Mouse (Mus musculus) heart, embryonic 11.5 days (tissue): Measurements from ENCODE around the gene Stx2. TPM values are rescaled to one million over a fixed set of nuclear protein-coding genes. Genes with fewer than 3 reads are reported as not detected.
"Not testable (repeated sequence)": the region's sequence is repeated elsewhere in the genome, so short reads cannot be mapped to it uniquely, and the experiment has no call there.

Experiments used
- ATAC-seq: fragments of 200-750 bp; cut with Nextera tagmentation; replicated peaks from 2 replicates; pipeline ENCODE4 v1.8.0; 2017; ENCODE audit warnings: moderate library complexity; ENCODE audit not compliant: insufficient number of reproducible peaks, low FRiP score, low TSS enrichment
- H3K27ac ChIP-seq: fragments of 300-500 bp; sonication (generic); 2 replicates; pipeline ENCODE4 v1.5.1; 2014; ENCODE audit warnings: mild to moderate bottlenecking, low read depth, low read length
- H3K27me3 ChIP-seq: fragments of 300-500 bp; sonication (generic); 2 replicates; pipeline ENCODE4 v1.6.1; 2014; ENCODE audit warnings: mild to moderate bottlenecking, low read length, mixed read lengths; ENCODE audit not compliant: control insufficient read depth, insufficient read depth
- H3K36me3 ChIP-seq: fragments of 300-500 bp; sonication (generic); 2 replicates; pipeline ENCODE4 v1.6.1; 2014; ENCODE audit warnings: mild to moderate bottlenecking, low read length, moderate library complexity, mixed read lengths; ENCODE audit not compliant: control insufficient read depth, insufficient read depth
- H3K4me1 ChIP-seq: fragments of 300-500 bp; sonication (generic); 2 replicates; pipeline ENCODE4 v1.6.1; 2014; ENCODE audit warnings: low read length; ENCODE audit not compliant: control insufficient read depth, insufficient read depth
- H3K4me2 ChIP-seq: fragments of 300-500 bp; sonication (generic); 2 replicates; pipeline ENCODE4 v1.6.1; 2014; ENCODE audit warnings: mild to moderate bottlenecking, moderate library complexity
- H3K4me3 ChIP-seq: fragments of 300-500 bp; sonication (generic); 2 replicates; pipeline ENCODE4 v1.5.1; 2014; ENCODE audit warnings: low read depth, low read length
- H3K9ac ChIP-seq: fragments of 300-500 bp; sonication (generic); 2 replicates; pipeline ENCODE4 v1.6.1; 2014; ENCODE audit warnings: mild to moderate bottlenecking, low read depth, low read length, moderate library complexity
- H3K9me3 ChIP-seq: fragments of 300-500 bp; sonication (generic); replicated peaks from 2 replicates; pipeline ENCODE4 v1.6.1; 2016; ENCODE audit warnings: low read length; ENCODE audit not compliant: control insufficient read depth
- WGBS: fragments of 180-500 bp; shearing (Covaris S2); extraction: QIAGEN DNeasy Blood & Tissue Kit; methylation state at CpG from one replicate; pipeline ENCODE4 v1.1.7; 2014; ENCODE audit not compliant: insufficient replicate concordance; 5-methylcytosine and 5-hydroxymethylcytosine counted together
- polyA plus RNA-seq: library from polyadenylated mRNA; unstranded; fragments of >200 nt; fragmentation: Nextera tagmentation; extraction: Ambion mirVana; gene quantifications from 2 replicates; pipeline ENCODE4 v1.2.1, GENCODE M21; 2014

Gene Stx2
- polyA plus RNA-seq, 1 experiment from 2014 or later, result 24.2 TPM

DNA sequence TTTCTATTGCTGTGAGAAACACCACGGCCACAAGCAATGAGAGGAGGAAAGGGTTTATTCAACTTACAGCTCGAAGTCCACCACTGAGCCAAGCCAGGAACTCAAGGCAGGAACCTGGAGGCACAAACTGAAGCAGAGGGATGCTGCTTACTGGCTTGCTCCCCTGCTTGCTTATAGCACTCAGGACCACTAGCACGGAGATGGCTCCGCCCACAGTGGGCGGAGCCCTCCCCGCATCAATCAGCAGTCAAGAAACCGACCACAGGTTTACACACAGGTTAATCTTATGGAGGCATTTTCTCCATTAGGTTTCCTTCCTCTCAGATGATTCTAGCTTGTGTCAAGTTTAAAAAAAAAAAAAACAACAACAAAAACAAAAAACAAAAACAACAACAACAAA, 27.5 kb downstream of the Stx2 start:
- no peak overlapping the region for H3K4me2 ChIP-seq
- H3K9me3 ChIP-seq, result no peaks in the 10 kb centered on the region
- 58% methylated on average over 7 of the region's 7 CpGs for WGBS
- H3K27ac ChIP-seq, result no peak overlapping the region
- H3K4me3 ChIP-seq, result no peak overlapping the region
- no peaks in the 10 kb centered on the region for H3K27me3 ChIP-seq
- no peak for ATAC-seq
- peaks cover 6% of the 10 kb centered on the region for H3K36me3 ChIP-seq
- no peaks in the 10 kb centered on the region for H3K4me1 ChIP-seq
- H3K9ac ChIP-seq, result no peak overlapping the region

DNA sequence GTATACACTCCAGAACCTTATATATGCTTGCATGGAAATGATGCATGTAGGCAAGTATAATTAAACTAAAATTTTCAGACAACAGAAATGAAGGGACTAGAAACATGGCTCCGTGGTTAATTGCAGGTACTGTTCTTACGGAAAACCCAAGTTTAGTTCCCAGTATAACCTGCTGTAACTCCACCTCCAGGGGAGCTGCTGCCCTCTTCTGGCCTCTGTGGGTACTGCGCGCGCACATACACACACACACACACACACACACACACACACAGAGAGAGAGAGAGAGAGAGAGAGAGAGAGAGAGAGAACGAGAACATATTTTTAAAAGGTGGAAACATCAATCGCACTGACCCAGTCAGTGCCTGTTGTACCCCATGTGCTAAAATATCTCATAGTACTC, 29.4 kb downstream of the Stx2 start:
- Histone ChIP-seq H3K4me1 (no peaks in the 10 kb centered on the region), H3K4me2 (no peak overlapping the region), H3K27me3 (no peaks in the 10 kb centered on the region), H3K9ac (no peak overlapping the region), H3K36me3 (no peaks in the 10 kb centered on the region), H3K4me3 (no peak overlapping the region), H3K9me3 (no peaks in the 10 kb centered on the region), H3K27ac (no peak overlapping the region)
- ATAC-seq, result no peak
- WGBS, result 97% methylated on average over 7 of the region's 7 CpGs

DNA sequence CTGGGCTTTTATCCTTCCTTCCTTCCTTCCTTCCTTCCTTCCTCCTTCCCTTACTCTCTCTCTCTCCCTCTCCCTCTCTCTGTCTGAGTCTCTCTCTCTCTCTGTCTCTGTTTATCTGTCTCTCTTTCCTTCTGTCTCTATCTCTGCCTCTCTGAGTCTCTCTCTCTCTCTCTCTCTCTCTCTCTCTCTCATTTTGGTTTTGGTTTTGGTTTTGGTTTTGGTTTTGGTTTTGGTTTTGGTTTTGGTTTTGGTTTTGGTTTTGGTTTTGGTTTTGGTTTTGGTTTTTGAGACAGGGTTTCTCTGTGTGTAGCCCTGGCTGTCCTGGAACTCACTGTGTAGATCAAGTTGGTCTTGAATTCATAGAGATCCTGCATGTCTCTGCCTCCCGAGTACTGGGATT, 30.9 kb downstream of the Stx2 start:
- not testable (repeated sequence) for H3K27me3 ChIP-seq, H3K36me3 ChIP-seq, H3K27ac ChIP-seq, H3K4me1 ChIP-seq, H3K4me2 ChIP-seq, ATAC-seq, H3K9ac ChIP-seq, H3K4me3 ChIP-seq, H3K9me3 ChIP-seq
- 93% methylated on average over 1 of the region's 1 CpGs for WGBS

DNA sequence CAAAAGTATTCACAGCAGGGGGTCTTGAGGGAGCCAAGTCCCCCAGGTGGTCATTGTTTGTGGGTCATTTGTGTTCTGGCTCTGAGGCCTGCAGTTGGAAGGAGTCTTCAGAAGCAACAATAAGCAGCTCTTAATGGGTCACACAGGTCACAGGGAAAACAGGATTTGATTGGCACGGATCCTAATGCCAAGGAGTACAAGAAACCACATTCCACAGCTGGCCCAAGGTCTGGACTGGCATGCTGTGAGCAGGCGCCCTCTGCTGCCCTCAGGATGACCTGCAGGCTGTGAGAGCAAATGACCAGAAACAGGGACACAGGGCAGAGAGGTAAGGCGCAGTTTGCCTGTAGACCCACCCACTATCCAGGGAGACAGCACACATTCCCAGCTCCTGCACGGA, 32.1 kb downstream of the Stx2 start:
- WGBS, result 39% methylated on average over 4 of the region's 4 CpGs

DNA sequence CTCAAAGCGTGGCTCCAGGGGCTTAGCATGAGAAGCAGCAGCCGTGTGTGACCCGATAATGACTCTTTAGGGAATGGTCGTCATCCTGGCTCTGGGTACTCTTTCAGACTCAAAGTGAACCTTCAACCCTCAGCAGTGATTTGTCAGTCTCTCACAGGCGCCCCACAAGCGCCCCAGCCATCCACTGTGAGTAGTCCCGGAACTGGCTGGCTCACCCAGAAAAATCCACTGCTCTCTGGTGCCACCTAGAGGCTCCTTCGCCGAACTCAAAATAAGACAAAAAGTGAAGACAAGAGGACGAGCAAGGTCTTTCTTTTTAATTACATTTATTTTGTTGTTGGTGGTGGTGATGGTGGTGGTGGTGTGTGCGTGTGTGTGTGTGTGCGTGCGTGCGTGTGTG, 37.1 kb downstream of the Stx2 start:
- Histone ChIP-seq H3K27me3 (no peaks in the 10 kb centered on the region), H3K9me3 (no peaks in the 10 kb centered on the region), H3K27ac (no peak overlapping the region), H3K36me3 (no peaks in the 10 kb centered on the region), H3K4me3 (no peak overlapping the region), H3K4me2 (no peak overlapping the region), H3K4me1 (no peaks in the 10 kb centered on the region), H3K9ac (no peak overlapping the region)
- WGBS, result 20% methylated on average over 14 of the region's 14 CpGs
- no peak for ATAC-seq

More for the DNA sequence above, 32.1 kb downstream of the Stx2 start:
- Histone ChIP-seq H3K27ac (no peak overlapping the region), H3K9ac (no peak overlapping the region), H3K4me3 (no peak overlapping the region), H3K4me1 (no peaks in the 10 kb centered on the region), H3K36me3 (no peaks in the 10 kb centered on the region), H3K4me2 (no peak overlapping the region), H3K27me3 (no peaks in the 10 kb centered on the region), H3K9me3 (no peaks in the 10 kb centered on the region)
- ATAC-seq, result no peak

DNA sequence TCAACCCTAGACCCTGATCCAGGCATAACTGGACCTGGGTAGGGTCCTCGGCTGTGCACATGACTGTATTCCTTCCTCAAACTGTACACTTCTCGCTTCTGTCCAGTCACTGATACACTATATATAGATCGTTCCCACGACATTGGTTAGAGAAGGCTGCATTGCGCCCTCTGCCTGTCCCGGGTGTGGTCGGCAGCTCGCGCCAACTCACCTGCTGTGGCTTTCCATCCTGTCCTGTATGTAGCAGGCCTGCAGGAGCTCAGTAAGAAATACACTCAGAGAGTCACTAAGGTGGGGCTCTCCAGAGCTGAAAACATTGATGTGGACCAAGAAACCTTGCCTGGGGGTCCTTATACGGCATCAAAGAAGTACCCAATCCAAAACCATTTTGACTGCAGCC, 37.5 kb downstream of the Stx2 start:
- no peaks in the 10 kb centered on the region for H3K27me3 ChIP-seq
- H3K9ac ChIP-seq, result no peak overlapping the region
- H3K9me3 ChIP-seq, result no peaks in the 10 kb centered on the region
- H3K4me1 ChIP-seq, result no peaks in the 10 kb centered on the region
- no peak overlapping the region for H3K4me3 ChIP-seq
- no peak; the same call in 1 of the 2 replicates for ATAC-seq
- no peak overlapping the region for H3K27ac ChIP-seq
- no peaks in the 10 kb centered on the region for H3K36me3 ChIP-seq
- H3K4me2 ChIP-seq, result no peak overlapping the region
- WGBS, result 57% methylated on average over 10 of the region's 10 CpGs

DNA sequence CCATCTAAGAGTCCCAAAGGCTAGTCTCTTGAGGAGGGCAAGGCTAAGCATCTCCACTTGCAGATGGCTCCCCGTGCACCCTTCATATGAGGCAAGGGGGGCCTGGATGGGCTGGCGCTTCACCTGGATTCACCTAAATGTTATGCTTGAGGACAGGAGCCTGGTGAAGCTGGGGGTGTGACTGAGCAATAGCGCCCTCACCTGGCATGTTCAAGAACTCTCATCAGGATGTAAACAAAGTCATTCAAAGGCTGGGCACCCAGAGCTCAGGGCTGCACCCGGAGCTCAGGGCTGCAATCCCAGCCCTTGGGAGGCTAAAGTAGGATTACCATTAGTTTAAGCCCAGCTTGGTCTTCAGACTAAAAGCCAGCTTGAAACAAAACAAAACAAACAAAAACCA, 44.0 kb downstream of the Stx2 start:
- H3K4me1 ChIP-seq, result no peaks in the 10 kb centered on the region
- ATAC-seq, result no peak
- H3K9me3 ChIP-seq, result peaks cover 3% of the 10 kb centered on the region
- no peaks in the 10 kb centered on the region for H3K36me3 ChIP-seq
- no peak overlapping the region for H3K27ac ChIP-seq
- H3K4me2 ChIP-seq, result no peak overlapping the region
- H3K9ac ChIP-seq, result no peak overlapping the region
- 47% methylated on average over 4 of the region's 4 CpGs for WGBS
- H3K27me3 ChIP-seq, result no peaks in the 10 kb centered on the region
- no peak overlapping the region for H3K4me3 ChIP-seq

DNA sequence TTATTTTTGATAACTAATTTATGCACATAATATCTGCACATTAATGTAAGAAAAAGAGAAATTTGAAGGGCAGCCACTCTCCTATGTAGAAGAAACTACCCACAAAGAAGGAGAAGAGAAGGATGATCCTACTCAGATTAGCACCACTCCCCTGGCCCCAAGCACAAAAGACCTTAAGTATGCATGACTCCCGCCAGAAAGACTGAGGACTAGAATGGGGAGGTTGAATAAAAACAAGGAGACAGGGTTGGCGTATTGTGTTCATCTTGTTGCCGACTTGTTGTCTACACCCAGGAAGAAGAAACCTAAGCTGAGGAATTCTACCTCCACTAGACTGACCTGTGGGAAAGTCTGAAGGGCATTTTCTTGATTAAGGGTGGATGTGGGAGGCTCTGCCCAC, 49.5 kb downstream of the Stx2 start:
- Histone ChIP-seq H3K4me2 (no peak overlapping the region), H3K4me1 (no peaks in the 10 kb centered on the region), H3K9ac (no peak overlapping the region), H3K36me3 (no peaks in the 10 kb centered on the region), H3K27me3 (no peaks in the 10 kb centered on the region), H3K4me3 (no peak overlapping the region), H3K27ac (no peak overlapping the region), H3K9me3 (peaks cover 6% of the 10 kb centered on the region)
- WGBS, result 80% methylated on average over 3 of the region's 3 CpGs
- ATAC-seq, result no peak

DNA sequence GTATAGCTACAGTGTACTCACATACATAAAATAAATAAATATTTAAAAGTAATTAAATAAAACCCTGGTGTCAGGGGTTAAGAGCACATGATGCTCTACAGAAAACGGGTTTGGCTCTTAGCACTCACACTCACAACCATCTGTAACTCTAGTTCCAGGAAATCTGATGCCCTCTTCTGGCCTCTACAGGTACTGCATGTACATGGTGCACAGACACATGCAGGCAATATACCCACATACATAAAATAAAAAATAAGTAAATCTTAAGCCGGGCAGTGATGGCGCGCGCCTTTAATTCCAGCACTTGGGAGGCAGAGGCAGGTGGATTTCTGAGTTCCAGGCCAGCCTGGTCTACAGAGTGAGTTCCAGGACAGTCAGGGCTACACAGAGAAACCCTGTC, 54.0 kb downstream of the Stx2 start:
- not testable (repeated sequence) for H3K4me1 ChIP-seq, H3K9ac ChIP-seq, H3K4me2 ChIP-seq, ATAC-seq, H3K4me3 ChIP-seq, H3K36me3 ChIP-seq, H3K9me3 ChIP-seq, H3K27ac ChIP-seq
- peaks cover 14% of the 10 kb centered on the region for H3K27me3 ChIP-seq
- WGBS, result 85% methylated on average over 5 of the region's 5 CpGs
